Mouse (Mus musculus) cerebellum, postnatal 25 days (tissue): ENCODE measurements at regions not wholly inside any gene's neighbourhood (a gene's known extent, or its start where the extent isn't known, plus 50 kb on each side); places are given as distances from the start of the nearest gene placed in this dataset.
A peak's percentile ranks its signal among the peaks of the same experiment; 100 is the strongest.

ENCODE experiments used
- DNase-seq, 2 experiments: peaks; one replicate each; pipeline ENCODE4 v3.0.0; 2021; ENCODE audit warnings: mixed read lengths in 2 of 2

GRCm38 (mm10) chr14:115015299-115015698 is 76.7 kb upstream of the Gpc5 start:
- no peak for DNase-seq

GRCm38 (mm10) chr14:115017410-115018153 is 74.4 kb upstream of the Gpc5 start:
- peak; percentile 61 to 72 for DNase-seq

GRCm38 (mm10) chr14:115028011-115028410 is 64.0 kb upstream of the Gpc5 start:
- DNase-seq, result no peak

- no peak for DNase-seq
Measured at GRCm38 (mm10) chr14:115031734-115032133, 60.3 kb upstream of the Gpc5 start.

- DNase-seq, result no peak
Measured at GRCm38 (mm10) chr14:115033375-115033969, 58.5 kb upstream of the Gpc5 start.

GRCm38 (mm10) chr14:115034718-115035437 is 57.1 kb upstream of the Gpc5 start:
- DNase-seq, result no peak

- DNase-seq, result no peak
Measured at GRCm38 (mm10) chr14:115037086-115037793, 54.8 kb upstream of the Gpc5 start.

- DNase-seq, result no peak
Measured at GRCm38 (mm10) chr14:115038788-115039187, 53.2 kb upstream of the Gpc5 start.

GRCm38 (mm10) chr14:115039524-115039923 is 52.5 kb upstream of the Gpc5 start:
- no peak for DNase-seq

GRCm38 (mm10) chr14:115040091-115040571 is 51.9 kb upstream of the Gpc5 start:
- DNase-seq, result no peak

GRCm38 (mm10) chr14:115040578-115041206 is 51.3 kb upstream of the Gpc5 start:
- peak; percentile 57 to 72 for DNase-seq

GRCm38 (mm10) chr14:115041336-115042054 is 50.5 kb upstream of the Gpc5 start:
- DNase-seq, result peak; percentile 45 to 63

- peak; percentile 86 to 92 for DNase-seq
Measured at GRCm38 (mm10) chr14:115042055-115042564, 49.9 kb upstream of the Gpc5 start.
